ENCODE assay signal across 18 mouse cellular contexts in genomic region chr4:131046101-131046500, GRCm38 (mm10).
DNase-seq lines count a peak whose midpoint lies in the region; ATAC-seq lines count a peak whose summit lies in the region.
"Had no signal": no experiment of that assay in that cellular context is flagged by ENCODE, and none has a peak within 500 bp of the region (broad histone marks: within the 10 kb centered on the region; RNA-seq: fewer than 3 reads in every experiment).

No protein-coding gene starts in this region.

- H3K4me3 ChIP-seq in heart, embryonic 10.5 days: no peak overlapping the region
- no peak overlapping the region for H3K4me3 ChIP-seq in midbrain, embryonic 13.5 days (replicated peaks)
- H3K4me3 ChIP-seq in midbrain, embryonic 10.5 days: no peak overlapping the region
- H3K4me3 ChIP-seq in midbrain, embryonic 14.5 days (replicated peaks; ENCODE audit: low read depth, low read length): no peak overlapping the region
- H3K4me3 ChIP-seq: erythroblast, embryonic 14.5 days; hindbrain, embryonic 15.5 days; midbrain, embryonic 12.5 days had no signal

- H3K36me3 ChIP-seq in heart, embryonic 10.5 days: no peaks in the 10 kb centered on the region
- H3K36me3 ChIP-seq in midbrain, embryonic 13.5 days: no peaks in the 10 kb centered on the region
- no peaks in the 10 kb centered on the region for H3K36me3 ChIP-seq in midbrain, embryonic 10.5 days
- H3K36me3 ChIP-seq in midbrain, embryonic 14.5 days (ENCODE audit: control insufficient read depth, insufficient read depth, low read length): no peaks in the 10 kb centered on the region
- H3K36me3 ChIP-seq: hindbrain, embryonic 15.5 days; midbrain, embryonic 12.5 days had no signal

- H3K9me3 ChIP-seq in heart, embryonic 10.5 days: no peaks in the 10 kb centered on the region
- no peaks in the 10 kb centered on the region for H3K9me3 ChIP-seq in midbrain, embryonic 13.5 days
- H3K9me3 ChIP-seq in midbrain, embryonic 10.5 days (replicated peaks): no peaks in the 10 kb centered on the region
- no peaks in the 10 kb centered on the region for H3K9me3 ChIP-seq in midbrain, embryonic 14.5 days (ENCODE audit: control insufficient read depth, low read length)
- H3K9me3 ChIP-seq: hindbrain, embryonic 15.5 days; midbrain, embryonic 12.5 days had no signal

- peak; percentile 29 for DNase-seq in cerebellum, adult 11-12 months
- no peak for DNase-seq in cerebellum, postnatal 4 days (ENCODE audit: low spot score in 2 of 2)
- DNase-seq in heart, embryonic 10.5 days (ENCODE audit: low spot score): no peak
- no peak for DNase-seq in heart, adult 11 months
- no peak for DNase-seq in midbrain, embryonic 10.5 days (ENCODE audit: low spot score)
- DNase-seq in midbrain, embryonic 14.5 days: peak; percentile 31
- no peak for DNase-seq in layer of hippocampus, postnatal 10 days (ENCODE audit: low spot score in 2 of 2)
- DNase-seq: gastrocnemius, postnatal 10 days; kidney, adult 11 months; kidney, postnatal 10 days; lung, adult 2 months; lung, postnatal 4 days; thymus, postnatal 36 days had no signal

- H3K9ac ChIP-seq in midbrain, embryonic 13.5 days (replicated peaks): no peak overlapping the region
- no peak overlapping the region; the same call in 1 of the 2 replicates for H3K9ac ChIP-seq in midbrain, embryonic 14.5 days (replicated peaks; ENCODE audit: low read length)
- H3K9ac ChIP-seq: hindbrain, embryonic 15.5 days; midbrain, embryonic 12.5 days had no signal

- 49% methylated on average over 8 of the region's 8 CpGs for WGBS in heart, embryonic 10.5 days
- 37% methylated on average over 8 of the region's 8 CpGs for WGBS in midbrain, embryonic 13.5 days
- 54% methylated on average over 8 of the region's 8 CpGs for WGBS in midbrain, embryonic 10.5 days
- WGBS in midbrain, embryonic 14.5 days: 31% methylated on average over 8 of the region's 8 CpGs

- H3K4me1 ChIP-seq in heart, embryonic 10.5 days: peaks cover 22% of the 10 kb centered on the region
- H3K4me1 ChIP-seq in midbrain, embryonic 13.5 days (replicated peaks): peaks cover 17% of the 10 kb centered on the region
- H3K4me1 ChIP-seq in midbrain, embryonic 10.5 days: peaks cover 11% of the 10 kb centered on the region
- 0 out of 2 replicates have a peak, but pooled peaks cover 4% of the 10 kb centered on the region for H3K4me1 ChIP-seq in midbrain, embryonic 14.5 days (ENCODE audit: control insufficient read depth, insufficient read depth, low read length)

- ATAC-seq in midbrain, embryonic 13.5 days: 0 out of 2 replicates have a peak, but pooled peaks have one; percentile 24
- no peak for ATAC-seq in midbrain, embryonic 14.5 days (ENCODE audit: low FRiP score, low TSS enrichment)
- ATAC-seq: CD4-positive, CD25-positive, alpha-beta regulatory T cell, adult 4 months had no signal

- 0 out of 2 replicates have a peak overlapping the region, but pooled peaks have one; percentile 36 for H3K27ac ChIP-seq in heart, embryonic 10.5 days
- 0 out of 2 replicates have a peak overlapping the region, but pooled peaks have one; percentile 0 for H3K27ac ChIP-seq in midbrain, embryonic 13.5 days
- H3K27ac ChIP-seq in midbrain, embryonic 10.5 days (replicated peaks): no peak overlapping the region
- no peak overlapping the region for H3K27ac ChIP-seq in midbrain, embryonic 14.5 days (replicated peaks; ENCODE audit: low read depth, low read length)
- H3K27ac ChIP-seq: hindbrain, embryonic 15.5 days; midbrain, embryonic 12.5 days had no signal

- H3K4me2 ChIP-seq in midbrain, embryonic 13.5 days (replicated peaks): no peak overlapping the region
- H3K4me2 ChIP-seq in midbrain, embryonic 14.5 days (ENCODE audit: low read length): no peak overlapping the region
- H3K4me2 ChIP-seq: hindbrain, embryonic 15.5 days; midbrain, embryonic 12.5 days had no signal

- peaks cover 9% of the 10 kb centered on the region; the same call in 1 of the 2 replicates for H3K27me3 ChIP-seq in heart, embryonic 10.5 days (ENCODE audit: insufficient read depth, poor library complexity, severe bottlenecking)
- H3K27me3 ChIP-seq in midbrain, embryonic 13.5 days: peaks cover 5% of the 10 kb centered on the region; the same call in 1 of the 2 replicates
- no peaks in the 10 kb centered on the region for H3K27me3 ChIP-seq in midbrain, embryonic 10.5 days (ENCODE audit: low read depth, poor library complexity, severe bottlenecking)
- H3K27me3 ChIP-seq in midbrain, embryonic 14.5 days (ENCODE audit: control insufficient read depth, insufficient read depth, low read length): no peaks in the 10 kb centered on the region
- H3K27me3 ChIP-seq: hindbrain, embryonic 15.5 days had no signal

Comparison
In these comparisons a context has a peak if more than half of its experiments do, and no peak if none do; other contexts are left out.
1. DNase-seq: peak in cerebellum, adult 11-12 months (single experiment) and midbrain, embryonic 14.5 days (single experiment); none in cerebellum, postnatal 4 days (0 of 2), heart, embryonic 10.5 days (single experiment), heart, adult 11 months (single experiment), midbrain, embryonic 10.5 days (single experiment) and layer of hippocampus, postnatal 10 days (0 of 2).
2. H3K27ac ChIP-seq: peak in heart, embryonic 10.5 days (single experiment) and midbrain, embryonic 13.5 days (single experiment); none in midbrain, embryonic 10.5 days (single experiment) and midbrain, embryonic 14.5 days (single experiment).